Mouse (Mus musculus): ENCODE measurements at regions not wholly inside any gene's neighbourhood (a gene's known extent, or its start where the extent isn't known, plus 50 kb on each side); places are given as distances from the start of the nearest gene placed in this dataset.

DNA sequence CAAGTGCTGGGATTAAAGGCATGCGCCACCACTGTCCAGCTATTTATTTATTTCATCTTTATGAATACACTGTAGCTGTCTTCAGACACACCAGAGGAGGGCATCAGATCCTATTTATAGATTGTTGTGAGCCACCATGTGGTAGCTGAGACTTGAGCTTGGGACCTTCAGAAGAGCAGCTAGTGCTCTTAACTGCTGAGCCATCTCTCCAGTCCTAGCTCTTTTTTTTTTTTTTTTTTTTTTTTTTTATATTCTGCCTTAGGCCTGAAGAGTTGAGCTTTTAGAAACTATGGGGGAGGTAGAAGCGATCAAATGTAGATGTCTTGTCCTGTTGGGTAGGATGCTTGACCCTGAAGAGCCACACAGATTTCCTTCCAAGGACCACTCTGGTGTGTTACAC is 147.6 kb upstream of the Jmjd1c start:
- TF ChIP-seq CTCF (IDR thresholded peaks at IDR 0.05; ENCODE audit: low read depth, low read length) (no peak), TAL1 (conservative IDR thresholded peaks at IDR 0.05; ENCODE audit: low read depth, low read length) (no peak), GATA1 (IDR thresholded peaks at IDR 0.05; ENCODE audit: borderline replicate concordance, low read length) (no peak), GATA2 (IDR thresholded peaks at IDR 0.05; ENCODE audit: borderline replicate concordance, low read depth, low read length) (no peak), POLR2AphosphoS5 (IDR thresholded peaks at IDR 0.05; ENCODE audit: insufficient replicate concordance, low read depth, low read length) (no peak)
